Mouse (Mus musculus): ENCODE data around the gene Gm29735. TPM values are rescaled to one million over a fixed set of nuclear protein-coding genes. Genes with fewer than 3 reads are reported as not detected.
"Not testable (repeated sequence)": the region's sequence is repeated elsewhere in the genome, so short reads cannot be mapped to it uniquely, and the experiment has no call there.

Gm29735 gene
- polyA plus RNA-seq (2015; fragmentation: Nextera tagmentation; extraction: Ambion mirVana) = 0.77 and 0.79 TPM in 2 replicates

GRCm38 (mm10) chr7:142157013-142157412 lies at the start of gene Gm29735:
Gene Gm29735, minus strand, starts transcription at chr7:142157113.
- not testable (repeated sequence) for ATAC-seq (ENCODE audit: insufficient number of reproducible peaks, low FRiP score, low TSS enrichment, low read depth); H3K27me3 ChIP-seq; H3K4me3 ChIP-seq (replicated peaks); H3K36me3 ChIP-seq; H3K9me3 ChIP-seq (replicated peaks); H3K9ac ChIP-seq; H3K4me1 ChIP-seq; H3K27ac ChIP-seq (replicated peaks); H3K4me2 ChIP-seq (replicated peaks)
- 42% methylated on average over 2 of the region's 2 CpGs for WGBS

- no peak overlapping the region for H3K4me3 ChIP-seq (replicated peaks)
- no peaks in the 10 kb centered on the region for H3K27me3 ChIP-seq
- H3K27ac ChIP-seq (replicated peaks) = no peak overlapping the region
- H3K4me2 ChIP-seq (replicated peaks) = no peak overlapping the region
- no peak for ATAC-seq (ENCODE audit: insufficient number of reproducible peaks, low FRiP score, low TSS enrichment, low read depth)
- no peaks in the 10 kb centered on the region for H3K4me1 ChIP-seq
- H3K36me3 ChIP-seq = no peaks in the 10 kb centered on the region
- no peak overlapping the region for H3K9ac ChIP-seq
- no peaks in the 10 kb centered on the region for H3K9me3 ChIP-seq (replicated peaks)
Measured at GRCm38 (mm10) chr7:142205488-142205887, 48.6 kb upstream of the Gm29735 start.

GRCm38 (mm10) chr7:142201064-142201463 lies 44.2 kb upstream of the Gm29735 start, which contains the start of gene Krtap5-3:
Gene Krtap5-3, plus strand, starts transcription at chr7:142201364.
- no peaks in the 10 kb centered on the region for H3K9me3 ChIP-seq (replicated peaks)
- no peak within 1 kb of the TSS for H3K27ac ChIP-seq (replicated peaks)
- H3K9ac ChIP-seq = no peak within 1 kb of the TSS
- H3K4me1 ChIP-seq = no peaks in the 10 kb centered on the region
- WGBS = 56% methylated on average over 1 of the region's 1 CpGs
- ATAC-seq (ENCODE audit: insufficient number of reproducible peaks, low FRiP score, low TSS enrichment, low read depth) = no peak
- no peaks in the 10 kb centered on the region for H3K27me3 ChIP-seq
- H3K4me2 ChIP-seq (replicated peaks) = no peak within 1 kb of the TSS
- no peaks in the 10 kb centered on the region for H3K36me3 ChIP-seq
- no peak within 1 kb of the TSS for H3K4me3 ChIP-seq (replicated peaks)

GRCm38 (mm10) chr7:142198748-142199147 lies 41.8 kb upstream of the Gm29735 start:
- no peaks in the 10 kb centered on the region for H3K36me3 ChIP-seq
- H3K4me1 ChIP-seq = no peaks in the 10 kb centered on the region
- no peak overlapping the region for H3K9ac ChIP-seq
- no peaks in the 10 kb centered on the region for H3K27me3 ChIP-seq
- WGBS = 78% methylated on average over 2 of the region's 2 CpGs
- ATAC-seq (ENCODE audit: insufficient number of reproducible peaks, low FRiP score, low TSS enrichment, low read depth) = no peak
- H3K27ac ChIP-seq (replicated peaks) = no peak overlapping the region
- no peak overlapping the region for H3K4me2 ChIP-seq (replicated peaks)
- H3K9me3 ChIP-seq (replicated peaks) = no peaks in the 10 kb centered on the region
- H3K4me3 ChIP-seq (replicated peaks) = no peak overlapping the region

- Histone ChIP-seq H3K9me3 (replicated peaks) (no peaks in the 10 kb centered on the region), H3K36me3 (no peaks in the 10 kb centered on the region), H3K4me1 (no peaks in the 10 kb centered on the region), H3K27me3 (peaks cover 2% of the 10 kb centered on the region), H3K4me3 (replicated peaks) (no peak within 1 kb of the TSS), H3K27ac (replicated peaks) (no peak within 1 kb of the TSS), H3K9ac (no peak within 1 kb of the TSS), H3K4me2 (replicated peaks) (no peak within 1 kb of the TSS)
- ATAC-seq (ENCODE audit: insufficient number of reproducible peaks, low FRiP score, low TSS enrichment, low read depth) = no peak
- WGBS = 46% methylated on average over 2 of the region's 2 CpGs
Measured at GRCm38 (mm10) chr7:142190289-142190688, 33.4 kb upstream of the Gm29735 start, which contains the start of gene Gm10153. Gene Gm10153, minus strand, starts transcription at chr7:142190389.

GRCm38 (mm10) chr7:142188156-142188555 lies 31.2 kb upstream of the Gm29735 start:
- Histone ChIP-seq H3K9me3 (replicated peaks) (no peaks in the 10 kb centered on the region), H3K4me3 (replicated peaks) (no peak overlapping the region), H3K36me3 (no peaks in the 10 kb centered on the region), H3K27ac (replicated peaks) (no peak overlapping the region), H3K9ac (no peak overlapping the region), H3K4me2 (replicated peaks) (no peak overlapping the region), H3K27me3 (peaks cover 2% of the 10 kb centered on the region), H3K4me1 (no peaks in the 10 kb centered on the region)
- 64% methylated on average over 2 of the region's 2 CpGs for WGBS
- ATAC-seq (ENCODE audit: insufficient number of reproducible peaks, low FRiP score, low TSS enrichment, low read depth) = no peak

- Histone ChIP-seq H3K27me3 (no peaks in the 10 kb centered on the region), H3K36me3 (no peaks in the 10 kb centered on the region), H3K4me2 (replicated peaks) (no peak overlapping the region), H3K9ac (no peak overlapping the region), H3K4me3 (replicated peaks) (no peak overlapping the region), H3K4me1 (no peaks in the 10 kb centered on the region), H3K9me3 (replicated peaks) (no peaks in the 10 kb centered on the region), H3K27ac (replicated peaks) (no peak overlapping the region)
- no peak for ATAC-seq (ENCODE audit: insufficient number of reproducible peaks, low FRiP score, low TSS enrichment, low read depth)
- 57% methylated on average over 1 of the region's 1 CpGs for WGBS
Measured at GRCm38 (mm10) chr7:142181021-142181420, 24.1 kb upstream of the Gm29735 start.

GRCm38 (mm10) chr7:142178685-142179084 lies 21.8 kb upstream of the Gm29735 start:
- H3K27me3 ChIP-seq = no peaks in the 10 kb centered on the region

GRCm38 (mm10) chr7:142175905-142176304 lies 19.0 kb upstream of the Gm29735 start, which contains the start of gene Krtap5-2:
Gene Krtap5-2, minus strand, starts transcription at chr7:142176005.
- H3K4me2 ChIP-seq (replicated peaks); H3K27me3 ChIP-seq; H3K9ac ChIP-seq; ATAC-seq (ENCODE audit: insufficient number of reproducible peaks, low FRiP score, low TSS enrichment, low read depth); H3K4me3 ChIP-seq (replicated peaks); H3K27ac ChIP-seq (replicated peaks); H3K36me3 ChIP-seq; H3K9me3 ChIP-seq (replicated peaks); H3K4me1 ChIP-seq: not testable (repeated sequence)

More at GRCm38 (mm10) chr7:142178685-142179084, 21.8 kb upstream of the Gm29735 start:
- no peaks in the 10 kb centered on the region for H3K9me3 ChIP-seq (replicated peaks)
- WGBS = 81% methylated on average over 1 of the region's 1 CpGs
- no peaks in the 10 kb centered on the region for H3K4me1 ChIP-seq
- no peak for ATAC-seq (ENCODE audit: insufficient number of reproducible peaks, low FRiP score, low TSS enrichment, low read depth)
- H3K36me3 ChIP-seq = no peaks in the 10 kb centered on the region
- no peak overlapping the region for H3K9ac ChIP-seq
- H3K27ac ChIP-seq (replicated peaks) = no peak overlapping the region
- no peak overlapping the region for H3K4me3 ChIP-seq (replicated peaks)
- no peak overlapping the region for H3K4me2 ChIP-seq (replicated peaks)

GRCm38 (mm10) chr7:142169836-142170235 lies 12.9 kb upstream of the Gm29735 start:
- no peaks in the 10 kb centered on the region for H3K36me3 ChIP-seq
- H3K4me1 ChIP-seq = no peaks in the 10 kb centered on the region
- ATAC-seq (ENCODE audit: insufficient number of reproducible peaks, low FRiP score, low TSS enrichment, low read depth) = no peak
- no peaks in the 10 kb centered on the region for H3K9me3 ChIP-seq (replicated peaks)
- 44% methylated on average over 3 of the region's 3 CpGs for WGBS
- H3K9ac ChIP-seq = no peak overlapping the region
- H3K27ac ChIP-seq (replicated peaks) = no peak overlapping the region
- H3K4me3 ChIP-seq (replicated peaks) = no peak overlapping the region
- H3K27me3 ChIP-seq = no peaks in the 10 kb centered on the region
- no peak overlapping the region for H3K4me2 ChIP-seq (replicated peaks)

GRCm38 (mm10) chr7:142165639-142166038 lies 8.7 kb upstream of the Gm29735 start, which contains the start of gene Gm4553:
Gene Gm4553, minus strand, starts transcription at chr7:142165739.
- H3K4me1 ChIP-seq; H3K27me3 ChIP-seq; H3K9me3 ChIP-seq (replicated peaks); ATAC-seq (ENCODE audit: insufficient number of reproducible peaks, low FRiP score, low TSS enrichment, low read depth); H3K9ac ChIP-seq; H3K27ac ChIP-seq (replicated peaks); H3K36me3 ChIP-seq; H3K4me2 ChIP-seq (replicated peaks); H3K4me3 ChIP-seq (replicated peaks): not testable (repeated sequence)

- ATAC-seq (ENCODE audit: insufficient number of reproducible peaks, low FRiP score, low TSS enrichment, low read depth) = no peak
- Histone ChIP-seq H3K9ac (no peak overlapping the region), H3K4me2 (replicated peaks) (no peak overlapping the region), H3K4me3 (replicated peaks) (no peak overlapping the region), H3K4me1 (no peaks in the 10 kb centered on the region), H3K36me3 (no peaks in the 10 kb centered on the region), H3K27me3 (no peaks in the 10 kb centered on the region), H3K27ac (replicated peaks) (no peak overlapping the region), H3K9me3 (replicated peaks) (no peaks in the 10 kb centered on the region)
- WGBS = 89% methylated on average over 3 of the region's 3 CpGs
Measured at GRCm38 (mm10) chr7:142159366-142159765, 2.5 kb upstream of the Gm29735 start.

Measured in embryonic facial prominence, embryonic 15.5 days (tissue).